Mouse (Mus musculus) CH12.LX (cell line): Measurements from ENCODE around the gene Ugt1a10. TPM values are rescaled to one million over a fixed set of nuclear protein-coding genes. Genes with fewer than 3 reads are reported as not detected.

Source experiments
- DNase-seq: peaks from one replicate; pipeline ENCODE4 v3.0.0-alpha.2; 2013; ENCODE audit errors: extremely low read depth
- H3K27ac ChIP-seq: 2 replicates; pipeline ENCODE4 v1.5.1; 2012; ENCODE audit warnings: low read depth, mild to moderate bottlenecking, control low read depth, moderate library complexity; ENCODE audit not compliant: insufficient read depth
- H3K27me3 ChIP-seq: replicated peaks from 2 replicates; pipeline ENCODE3; 2012; ENCODE audit warnings: inconsistent platforms
- H3K36me3 ChIP-seq, 2 experiments: replicated peaks in 1 of 2; 2 replicates each; pipeline versions ENCODE3 to v1.6.1; 2012; ENCODE audit warnings: inconsistent platforms in 1 of 2, low read length in 1 of 2, mild to moderate bottlenecking in 1 of 2, mixed read lengths in 1 of 2, moderate library complexity in 1 of 2; ENCODE audit not compliant: control insufficient read depth in 1 of 2, insufficient read depth in 1 of 2
- H3K4me1 ChIP-seq, 2 experiments: 2 replicates each; pipeline ENCODE4 v1.6.1; 2012; ENCODE audit warnings: inconsistent platforms in 1 of 2, moderate library complexity in 1 of 2; ENCODE audit not compliant: insufficient read depth in 2 of 2, control insufficient read depth in 1 of 2
- H3K4me2 ChIP-seq: 2 replicates; pipeline ENCODE4 v1.6.1; 2012; ENCODE audit warnings: low read depth, mild to moderate bottlenecking, control low read depth; ENCODE audit not compliant: poor library complexity, insufficient read depth, severe bottlenecking
- H3K4me3 ChIP-seq, 3 experiments: fragments of 150-350 bp in 1 of 3; sonication (generic) in 1 of 3; replicated peaks in 1 of 3; 2 replicates each; pipeline versions ENCODE3 to v1.5.1; 2011 to 2012; ENCODE audit warnings: low read depth in 2 of 3, low read length in 2 of 3, mild to moderate bottlenecking in 2 of 3, moderate library complexity in 2 of 3, control low read depth in 1 of 3, improper control_type of control experiment in 1 of 3, inconsistent platforms in 1 of 3, mixed read lengths in 1 of 3; ENCODE audit not compliant: poor library complexity in 1 of 3
- H3K79me2 ChIP-seq: replicated peaks from 2 replicates; pipeline ENCODE4 v1.6.1; 2012; ENCODE audit warnings: mild to moderate bottlenecking, moderate library complexity; ENCODE audit not compliant: control insufficient read depth, poor library complexity, insufficient read depth, severe bottlenecking; ENCODE audit errors: extremely low read depth
- H3K9ac ChIP-seq: 2 replicates; pipeline ENCODE4 v1.6.1; 2012; ENCODE audit warnings: low read depth, mild to moderate bottlenecking, control low read depth, moderate library complexity; ENCODE audit not compliant: insufficient read depth
- H3K9me3 ChIP-seq: replicated peaks from 2 replicates; pipeline ENCODE3; 2012; ENCODE audit warnings: low read length, inconsistent platforms, mixed read lengths
- CHD1 ChIP-seq: IDR thresholded peaks from 2 replicates; pipeline ENCODE4 v1.6.1; 2012; ENCODE audit warnings: low read depth, low read length, improper control_type of control experiment, inconsistent platforms
- EP300 ChIP-seq: IDR thresholded peaks from 2 replicates; pipeline ENCODE4 v1.6.1; 2011; ENCODE audit warnings: low read length, improper control_type of control experiment
- ETS1 ChIP-seq: conservative IDR thresholded peaks from 2 replicates; pipeline ENCODE4 v1.6.1; 2012; ENCODE audit warnings: low read depth, mild to moderate bottlenecking, inconsistent platforms, low read length, improper control_type of control experiment, moderate library complexity
- MAFK ChIP-seq: IDR thresholded peaks from 2 replicates; pipeline ENCODE4 v1.6.1; 2011; ENCODE audit warnings: low read length, improper control_type of control experiment; ENCODE audit not compliant: insufficient replicate concordance
- MYC ChIP-seq: IDR thresholded peaks from 2 replicates; pipeline ENCODE4 v1.6.1; 2011; ENCODE audit warnings: low read depth, mild to moderate bottlenecking, improper control_type of control experiment, low read length
- NELFE ChIP-seq: IDR thresholded peaks from 2 replicates; pipeline ENCODE4 v1.6.1; 2011; ENCODE audit warnings: low read depth, low read length, improper control_type of control experiment
- POLR2A ChIP-seq: IDR thresholded peaks from 2 replicates; pipeline ENCODE4 v1.6.1; 2011; ENCODE audit warnings: low read depth, mild to moderate bottlenecking, improper control_type of control experiment, low read length
- RAD21 ChIP-seq: IDR thresholded peaks from 2 replicates; pipeline ENCODE4 v1.6.1; 2011; ENCODE audit warnings: low read depth, mild to moderate bottlenecking, low read length, improper control_type of control experiment, moderate library complexity
- SIN3A ChIP-seq: IDR thresholded peaks from 2 replicates; pipeline ENCODE4 v1.6.1; 2012; ENCODE audit warnings: low read length, improper control_type of control experiment, inconsistent platforms
- SMC3 ChIP-seq: IDR thresholded peaks from 2 replicates; pipeline ENCODE4 v1.6.1; 2011; ENCODE audit warnings: low read depth, low read length, improper control_type of control experiment
- TCF12 ChIP-seq: IDR thresholded peaks from 2 replicates; pipeline ENCODE4 v1.6.1; 2014; ENCODE audit warnings: low read depth, mild to moderate bottlenecking, inconsistent platforms, low read length, improper control_type of control experiment
- ZC3H11A ChIP-seq: IDR thresholded peaks from 2 replicates; pipeline ENCODE4 v1.6.1; 2012; ENCODE audit warnings: low read depth, mild to moderate bottlenecking, inconsistent platforms, low read length, improper control_type of control experiment
- dilution Hi-C: fragments of 300-500 bp; cut with MboI; formaldehyde crosslinking; loops from 2 replicates; pipeline ENCODE4 v1.14.3; 2020; ENCODE audit warnings: low sequenced_read_pairs; ENCODE audit not compliant: extremely low pct_unique_long_range_greater_than_20kb, extremely low pct_ligation_motif_present
- in situ Hi-C: fragments of 300-500 bp; cut with MboI; formaldehyde crosslinking; loops from 3 replicates; pipeline ENCODE4 v1.14.3; 2019; ENCODE audit warnings: low sequenced_read_pairs, low pct_ligation_motif_present, low pct_unique_long_range_greater_than_20kb, mixed read lengths
- polyA plus RNA-seq: library from polyadenylated mRNA; unstranded; fragments of >175 nt; gene quantifications from 2 replicates; pipeline ENCODE4 v1.2.1, GENCODE M21; 2012; ENCODE audit warnings: low read depth; ENCODE audit not compliant: insufficient read length
- total RNA-seq, 2 experiments: library from RNA; depleted of rRNA; stranded (reverse); fragments of 300-350 nt in 1 of 2; fragments of >200 nt in 1 of 2; gene quantifications; 2 replicates each; pipeline ENCODE4 v1.2.3; 2012 to 2014

The Ugt1a10 gene
- total and polyA plus RNA-seq, 3 experiments, result not detected

GRCm38 (mm10) chr1:88266123-88266522, 210.9 kb downstream of the Ugt1a10 start:
- TF ChIP-seq MYC, result no peak
- no peak for TF ChIP-seq RAD21
- no peak for TF ChIP-seq EP300
- TF ChIP-seq NELFE, result no peak
- no peak for TF ChIP-seq CHD1
- TF ChIP-seq TCF12, result no peak
- TF ChIP-seq SMC3, result no peak
- Histone ChIP-seq H3K36me3 (peaks cover 71 to 90% of the 10 kb centered on the region in 2 experiments), H3K4me1 (peaks cover 0 to 8% of the 10 kb centered on the region in 2 experiments; a peak in 2 of 4 replicates), H3K4me2 (no peak overlapping the region), H3K27ac (no peak overlapping the region), H3K9ac (no peak overlapping the region), H3K9me3 (peaks cover 12% of the 10 kb centered on the region), H3K27me3 (no peaks in the 10 kb centered on the region), H3K79me2 (no peaks in the 10 kb centered on the region), H3K4me3 (no peak overlapping the region)
- DNase-seq, result no peak
- in situ Hi-C loops (no loop called here), dilution Hi-C loops (no loop called here)

GRCm38 (mm10) chr1:88267489-88267888, 212.3 kb downstream of the Ugt1a10 start:
- in situ Hi-C loops, result no loop called here
- Histone ChIP-seq H3K4me1 (no peaks in the 10 kb centered on the region), H3K27me3 (no peaks in the 10 kb centered on the region), H3K9ac (no peak overlapping the region), H3K79me2 (no peaks in the 10 kb centered on the region), H3K36me3 (peaks cover 84 to 91% of the 10 kb centered on the region in 2 experiments), H3K4me2 (no peak overlapping the region), H3K27ac (no peak overlapping the region), H3K9me3 (peaks cover 16% of the 10 kb centered on the region), H3K4me3 (no peak overlapping the region)
- dilution Hi-C loops, result no loop called here
- no peak for DNase-seq
- TF ChIP-seq SIN3A (0 out of 2 replicates have a peak, but pooled peaks have one; percentile 32), ETS1 (no peak)

GRCm38 (mm10) chr1:88268070-88268469, 212.9 kb downstream of the Ugt1a10 start:
- Histone ChIP-seq H3K9me3 (peaks cover 18% of the 10 kb centered on the region), H3K36me3 (peaks cover 86 to 90% of the 10 kb centered on the region in 2 experiments), H3K27me3 (no peaks in the 10 kb centered on the region), H3K4me2 (no peak overlapping the region), H3K27ac (no peak overlapping the region), H3K79me2 (no peaks in the 10 kb centered on the region), H3K9ac (no peak overlapping the region), H3K4me3 (no peak overlapping the region)
- dilution Hi-C loops, result no loop called here
- no peak for DNase-seq
- TF ChIP-seq EP300 (no peak), SMC3 (no peak), MAFK (no peak), POLR2A (peak; percentile 18; the same call in 1 of the 2 replicates), ZC3H11A (no peak)
- TF ChIP-seq, all 38 proteins: peak for 1
- in situ Hi-C loops, result no loop called here
- no peaks in the 10 kb centered on the region for H3K4me1 ChIP-seq

Other genes with a start within 250 kb of the Ugt1a10 start
- gene Dgkd, start 202.1 kb upstream of the Ugt1a10 start, total RNA-seq (2012; rRNA removed), result 73.4 and 89.9 TPM in 2 replicates
- 57.5 and 58.0 TPM in 2 replicates for gene Dgkd, start 202.1 kb upstream of the Ugt1a10 start, total RNA-seq (2014; rRNA removed)
- 73.8 and 77.3 TPM in 2 replicates for gene Dgkd, start 202.1 kb upstream of the Ugt1a10 start, polyA plus RNA-seq
- gene Usp40, start 46.8 kb upstream of the Ugt1a10 start, total RNA-seq (2012; rRNA removed), result 12.7 and 14.4 TPM in 2 replicates
- gene Usp40, start 46.8 kb upstream of the Ugt1a10 start, total RNA-seq (2014; rRNA removed), result 15.4 and 16.9 TPM in 2 replicates
- gene Usp40, start 46.8 kb upstream of the Ugt1a10 start, polyA plus RNA-seq, result 14.0 and 14.8 TPM in 2 replicates
- not detected in 2 replicates for gene Ugt1a9, start 15.4 kb downstream of the Ugt1a10 start, total RNA-seq (2012; rRNA removed)
- not detected in 2 replicates for gene Ugt1a9, start 15.4 kb downstream of the Ugt1a10 start, total RNA-seq (2014; rRNA removed)
- not detected in 2 replicates for gene Ugt1a9, start 15.4 kb downstream of the Ugt1a10 start, polyA plus RNA-seq
- gene Ugt1a8, start 32.4 kb downstream of the Ugt1a10 start, total RNA-seq (2012; rRNA removed), result not detected in 2 replicates
- gene Ugt1a8, start 32.4 kb downstream of the Ugt1a10 start, total RNA-seq (2014; rRNA removed), result not detected in 2 replicates
- not detected in 2 replicates for gene Ugt1a8, start 32.4 kb downstream of the Ugt1a10 start, polyA plus RNA-seq
- gene Ugt1a7c, start 39.7 kb downstream of the Ugt1a10 start, total RNA-seq (2012; rRNA removed), result 1.3 and 2.2 TPM in 2 replicates
- 11.1 and 11.4 TPM in 2 replicates for gene Ugt1a7c, start 39.7 kb downstream of the Ugt1a10 start, total RNA-seq (2014; rRNA removed)
- 15.3 and 18.3 TPM in 2 replicates for gene Ugt1a7c, start 39.7 kb downstream of the Ugt1a10 start, polyA plus RNA-seq
- gene Ugt1a6b, start 47.9 kb downstream of the Ugt1a10 start, total RNA-seq (2012; rRNA removed), result 0.08 TPM in 1 of 2 replicates, not detected in the other
- 0.13 TPM in 1 of 2 replicates, not detected in the other for gene Ugt1a6b, start 47.9 kb downstream of the Ugt1a10 start, total RNA-seq (2014; rRNA removed)
- gene Ugt1a6b, start 47.9 kb downstream of the Ugt1a10 start, polyA plus RNA-seq, result 0.26 TPM in 1 of 2 replicates, not detected in the other
- gene Ugt1a6a, start 79.4 kb downstream of the Ugt1a10 start, total RNA-seq (2012; rRNA removed), result 0.21 and 0.30 TPM in 2 replicates
- 0.19 and 0.38 TPM in 2 replicates for gene Ugt1a6a, start 79.4 kb downstream of the Ugt1a10 start, total RNA-seq (2014; rRNA removed)
- gene Ugt1a6a, start 79.4 kb downstream of the Ugt1a10 start, polyA plus RNA-seq, result 0.43 and 0.46 TPM in 2 replicates
- gene Ugt1a5, start 110.6 kb downstream of the Ugt1a10 start, total RNA-seq (2012; rRNA removed), result not detected in 2 replicates
- not detected in 2 replicates for gene Ugt1a5, start 110.6 kb downstream of the Ugt1a10 start, total RNA-seq (2014; rRNA removed)
- gene Ugt1a5, start 110.6 kb downstream of the Ugt1a10 start, polyA plus RNA-seq, result not detected in 2 replicates
- gene Ugt1a2, start 145.2 kb downstream of the Ugt1a10 start, total RNA-seq (2012; rRNA removed), result not detected in 2 replicates
- gene Ugt1a2, start 145.2 kb downstream of the Ugt1a10 start, total RNA-seq (2014; rRNA removed), result not detected in 2 replicates
- gene Ugt1a2, start 145.2 kb downstream of the Ugt1a10 start, polyA plus RNA-seq, result not detected in 2 replicates
- gene Dnajb3, start 150.4 kb downstream of the Ugt1a10 start, total RNA-seq (2012; rRNA removed), result not detected in 2 replicates
- gene Dnajb3, start 150.4 kb downstream of the Ugt1a10 start, total RNA-seq (2014; rRNA removed), result not detected in 2 replicates
- gene Dnajb3, start 150.4 kb downstream of the Ugt1a10 start, polyA plus RNA-seq, result not detected in 2 replicates
- gene Ugt1a1, start 156.6 kb downstream of the Ugt1a10 start, total RNA-seq (2012; rRNA removed), result 0.08 TPM in 1 of 2 replicates, not detected in the other
- not detected in 2 replicates for gene Ugt1a1, start 156.6 kb downstream of the Ugt1a10 start, total RNA-seq (2014; rRNA removed)
- 0.19 TPM in 1 of 2 replicates, not detected in the other for gene Ugt1a1, start 156.6 kb downstream of the Ugt1a10 start, polyA plus RNA-seq
- gene Mroh2a, start 171.6 kb downstream of the Ugt1a10 start, total RNA-seq (2012; rRNA removed), result 0.13 and 0.17 TPM in 2 replicates
- not detected in 2 replicates for gene Mroh2a, start 171.6 kb downstream of the Ugt1a10 start, total RNA-seq (2014; rRNA removed)
- 0.78 and 1.0 TPM in 2 replicates for gene Mroh2a, start 171.6 kb downstream of the Ugt1a10 start, polyA plus RNA-seq
- gene Hjurp, start 222.2 kb downstream of the Ugt1a10 start, total RNA-seq (2012; rRNA removed), result 65.2 and 69.8 TPM in 2 replicates
- 74.1 and 80.8 TPM in 2 replicates for gene Hjurp, start 222.2 kb downstream of the Ugt1a10 start, total RNA-seq (2014; rRNA removed)
- 64.8 and 67.6 TPM in 2 replicates for gene Hjurp, start 222.2 kb downstream of the Ugt1a10 start, polyA plus RNA-seq
- not detected in 2 replicates for gene Trpm8, start 222.3 kb downstream of the Ugt1a10 start, total RNA-seq (2012; rRNA removed)
- gene Trpm8, start 222.3 kb downstream of the Ugt1a10 start, total RNA-seq (2014; rRNA removed), result not detected in 2 replicates
- gene Trpm8, start 222.3 kb downstream of the Ugt1a10 start, polyA plus RNA-seq, result not detected in 2 replicates